Mouse (Mus musculus): Measurements from ENCODE around the gene Srgap1. TPM values are rescaled to one million over a fixed set of nuclear protein-coding genes. Genes with fewer than 3 reads are reported as not detected.
"Not testable (repeated sequence)": the region's sequence is repeated elsewhere in the genome, so short reads cannot be mapped to it uniquely, and the experiment has no call there.

The Srgap1 gene
- polyA plus RNA-seq, 1 experiment from 2014 or later = 16.4 TPM

DNA sequence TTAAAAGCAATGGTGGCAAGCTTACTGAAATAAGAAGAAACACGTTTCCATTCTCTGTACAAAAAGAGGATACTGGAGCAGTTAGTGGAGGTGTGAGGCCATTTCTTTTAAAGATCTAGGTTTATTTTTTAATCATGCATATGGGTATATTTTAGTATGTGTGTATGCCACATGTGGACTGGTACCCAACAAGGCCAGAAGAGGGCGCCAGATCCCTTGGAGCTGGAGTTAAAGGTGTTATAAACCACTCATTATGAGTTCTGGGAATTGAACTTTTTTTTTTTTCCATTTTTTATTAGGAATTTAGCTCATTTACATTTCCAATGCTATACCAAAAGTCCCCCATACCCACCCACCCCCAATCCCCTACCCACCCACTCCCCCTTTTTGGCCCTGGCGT lies 279.8 kb downstream of the Srgap1 start:
- ATAC-seq (replicated peaks; ENCODE audit: low FRiP score); H3K4me2 ChIP-seq; H3K4me3 ChIP-seq (replicated peaks); H3K27me3 ChIP-seq; H3K9ac ChIP-seq; H3K36me3 ChIP-seq; H3K9me3 ChIP-seq (replicated peaks); H3K27ac ChIP-seq; H3K4me1 ChIP-seq: not testable (repeated sequence)
- WGBS = 86% methylated on average over 3 of the region's 3 CpGs

DNA sequence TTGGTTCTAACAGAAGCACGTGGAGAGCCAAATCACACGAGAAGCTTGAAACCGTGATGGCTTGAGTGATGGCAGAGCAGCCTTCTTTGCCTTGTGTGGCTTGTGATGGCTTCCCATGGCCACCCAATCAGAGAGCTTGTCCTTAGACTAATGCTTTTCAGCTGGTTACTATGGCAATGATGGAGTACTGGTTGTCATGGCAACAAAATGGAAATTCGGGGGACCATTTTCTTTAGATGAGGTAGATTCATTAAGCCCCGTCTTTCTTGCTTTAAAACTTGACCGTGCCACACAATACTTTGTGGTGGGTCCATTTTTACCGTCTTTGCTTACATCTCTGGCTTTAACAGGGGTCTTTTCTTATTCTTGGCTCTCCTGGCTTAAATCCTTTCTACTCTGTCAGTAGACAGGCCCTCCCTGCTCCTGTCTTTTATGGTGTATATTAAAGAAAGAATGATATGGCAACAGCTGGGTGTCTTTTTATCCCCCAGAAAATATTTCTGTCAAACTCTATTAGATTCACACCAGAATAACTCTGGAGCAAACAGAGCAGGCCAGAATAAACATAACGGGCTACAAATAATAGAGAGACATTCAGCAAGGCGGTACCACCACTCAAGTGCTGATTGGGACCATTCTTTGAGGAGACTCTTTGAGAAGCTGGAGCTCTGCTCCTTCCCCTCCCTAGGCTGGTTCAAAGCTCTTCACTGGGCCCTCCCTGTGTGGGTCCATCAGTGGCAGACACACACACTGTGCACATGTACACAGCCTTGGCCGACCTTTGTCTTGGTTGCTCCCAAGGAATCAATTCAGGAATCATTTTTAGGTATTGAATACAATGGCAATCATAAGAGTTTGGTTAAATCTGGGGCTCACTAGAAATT lies 281.7 kb downstream of the Srgap1 start:
- Histone ChIP-seq H3K27me3 (no peaks in the 10 kb centered on the region), H3K4me3 (replicated peaks) (no peak overlapping the region), H3K4me2 (no peak overlapping the region), H3K36me3 (no peaks in the 10 kb centered on the region), H3K9ac (no peak overlapping the region), H3K4me1 (no peaks in the 10 kb centered on the region), H3K27ac (no peak overlapping the region), H3K9me3 (replicated peaks) (no peaks in the 10 kb centered on the region)
- ATAC-seq (replicated peaks; ENCODE audit: low FRiP score) = no peak; the same call in 1 of the 2 replicates
- 66% methylated on average over 10 of the region's 10 CpGs for WGBS

DNA sequence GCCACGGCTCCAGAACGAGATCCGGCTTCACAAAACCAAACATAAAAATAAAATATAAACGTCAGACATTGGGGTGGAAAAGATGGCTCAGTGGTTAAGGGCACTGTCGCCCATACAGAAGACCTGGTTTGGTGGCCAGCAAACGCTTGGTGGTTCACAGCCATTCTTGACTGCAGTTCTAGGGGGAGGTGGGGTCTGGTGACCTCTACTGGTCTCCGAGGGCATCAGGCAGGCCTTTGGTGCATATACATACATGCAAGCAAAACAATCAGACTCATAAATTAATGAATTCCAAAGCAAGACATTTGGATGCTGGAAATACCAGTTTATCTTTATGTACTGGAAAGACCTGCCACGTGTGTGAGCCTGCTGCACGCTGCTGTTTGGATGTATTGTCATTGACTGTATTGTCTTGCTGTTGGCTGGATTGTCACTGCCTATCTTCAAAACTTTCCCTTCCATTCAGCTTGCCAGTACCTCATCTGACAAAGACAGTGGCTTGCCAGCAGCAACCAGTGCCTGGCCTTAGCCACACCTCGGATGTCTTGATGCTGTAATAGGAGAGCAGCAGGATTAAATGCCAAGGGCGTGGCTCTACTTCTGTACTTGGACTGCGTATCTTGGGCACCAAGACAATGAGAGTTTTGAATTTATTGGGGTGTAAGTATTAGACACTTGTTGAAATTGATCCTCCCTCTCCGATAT lies 282.5 kb downstream of the Srgap1 start:
- H3K4me3 ChIP-seq (replicated peaks) = no peak overlapping the region
- H3K27me3 ChIP-seq = no peaks in the 10 kb centered on the region
- H3K36me3 ChIP-seq = no peaks in the 10 kb centered on the region
- no peak for ATAC-seq (replicated peaks; ENCODE audit: low FRiP score)
- H3K9ac ChIP-seq = no peak overlapping the region
- 78% methylated on average over 13 of the region's 13 CpGs for WGBS
- H3K4me1 ChIP-seq = no peaks in the 10 kb centered on the region
- no peaks in the 10 kb centered on the region for H3K9me3 ChIP-seq (replicated peaks)
- H3K4me2 ChIP-seq = no peak overlapping the region
- no peak overlapping the region for H3K27ac ChIP-seq

DNA sequence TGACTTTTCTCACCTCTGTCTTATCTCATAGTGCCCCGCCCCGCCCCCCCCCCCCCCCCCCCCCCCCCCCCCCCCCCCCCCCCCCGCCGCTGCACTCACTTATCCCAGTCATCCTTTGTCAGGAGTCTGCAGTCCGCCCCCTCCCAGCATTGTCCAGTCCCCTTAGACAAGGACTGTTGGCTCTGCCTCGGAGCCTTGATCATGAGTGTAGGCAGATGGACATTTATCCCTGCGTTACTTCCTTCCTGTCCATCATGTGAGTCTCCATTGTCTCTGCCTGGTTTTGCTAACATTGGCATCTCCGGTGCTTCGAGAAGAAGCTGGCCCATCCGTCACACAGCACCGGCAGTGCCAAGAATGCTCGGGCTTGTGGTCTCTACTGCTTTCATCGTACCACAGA lies 283.9 kb downstream of the Srgap1 start:
- Histone ChIP-seq H3K9me3 (replicated peaks) (no peaks in the 10 kb centered on the region), H3K4me2 (no peak overlapping the region), H3K27me3 (no peaks in the 10 kb centered on the region), H3K4me3 (replicated peaks) (no peak overlapping the region), H3K36me3 (no peaks in the 10 kb centered on the region), H3K27ac (no peak overlapping the region), H3K4me1 (no peaks in the 10 kb centered on the region), H3K9ac (no peak overlapping the region)
- ATAC-seq (replicated peaks; ENCODE audit: low FRiP score) = no peak
- WGBS = 78% methylated on average over 9 of the region's 13 CpGs

DNA sequence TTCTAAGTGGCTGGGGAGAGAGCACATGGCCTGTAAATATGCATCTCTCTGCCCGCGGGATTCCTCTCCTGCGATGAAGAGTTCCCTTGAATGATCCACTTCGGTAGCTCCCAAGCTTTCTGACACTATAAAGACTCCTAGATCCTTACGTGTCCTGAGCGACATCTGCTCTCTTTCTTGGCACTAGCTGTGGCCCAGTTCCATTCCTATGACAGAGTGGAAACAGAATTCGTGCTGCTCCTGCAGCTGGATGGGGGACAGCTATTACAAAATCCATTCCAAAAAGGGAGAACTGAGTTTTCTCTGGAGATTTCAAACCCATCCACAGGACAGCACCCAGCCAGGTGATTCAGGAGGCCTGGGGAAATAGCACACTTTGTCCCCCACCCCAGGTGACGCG lies 285.0 kb downstream of the Srgap1 start:
- Histone ChIP-seq H3K4me3 (replicated peaks) (no peak overlapping the region), H3K27ac (no peak overlapping the region), H3K27me3 (no peaks in the 10 kb centered on the region), H3K4me2 (no peak overlapping the region), H3K9ac (no peak overlapping the region), H3K4me1 (no peaks in the 10 kb centered on the region), H3K9me3 (replicated peaks) (no peaks in the 10 kb centered on the region), H3K36me3 (no peaks in the 10 kb centered on the region)
- ATAC-seq (replicated peaks; ENCODE audit: low FRiP score) = no peak
- WGBS = 85% methylated on average over 9 of the region's 9 CpGs

DNA sequence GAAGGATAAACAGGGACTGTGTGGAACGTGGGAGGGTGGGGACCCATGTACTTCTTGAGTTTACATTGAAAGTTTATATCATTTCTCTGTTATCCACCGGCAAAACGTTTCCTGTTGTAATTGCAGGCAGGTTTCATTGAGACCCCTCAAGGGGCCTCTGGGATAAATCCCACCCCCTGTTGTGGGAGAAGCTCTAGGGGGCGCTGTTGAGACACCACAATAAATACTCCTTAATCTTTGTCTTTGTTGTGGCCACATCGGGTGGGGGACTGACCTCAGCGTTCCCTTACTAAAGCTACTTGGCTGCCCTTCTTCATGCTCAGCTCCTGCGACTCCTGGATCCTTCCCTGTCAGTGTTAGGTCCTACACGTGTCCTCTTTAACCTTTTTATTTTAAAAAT lies 288.0 kb downstream of the Srgap1 start:
- Histone ChIP-seq H3K36me3 (no peaks in the 10 kb centered on the region), H3K9ac (no peak overlapping the region), H3K27ac (no peak overlapping the region), H3K4me1 (peaks cover 5% of the 10 kb centered on the region; the same call in 1 of the 2 replicates), H3K4me2 (no peak overlapping the region), H3K4me3 (replicated peaks) (no peak overlapping the region), H3K27me3 (no peaks in the 10 kb centered on the region), H3K9me3 (replicated peaks) (no peaks in the 10 kb centered on the region)
- 56% methylated on average over 8 of the region's 8 CpGs for WGBS
- no peak for ATAC-seq (replicated peaks; ENCODE audit: low FRiP score)

DNA sequence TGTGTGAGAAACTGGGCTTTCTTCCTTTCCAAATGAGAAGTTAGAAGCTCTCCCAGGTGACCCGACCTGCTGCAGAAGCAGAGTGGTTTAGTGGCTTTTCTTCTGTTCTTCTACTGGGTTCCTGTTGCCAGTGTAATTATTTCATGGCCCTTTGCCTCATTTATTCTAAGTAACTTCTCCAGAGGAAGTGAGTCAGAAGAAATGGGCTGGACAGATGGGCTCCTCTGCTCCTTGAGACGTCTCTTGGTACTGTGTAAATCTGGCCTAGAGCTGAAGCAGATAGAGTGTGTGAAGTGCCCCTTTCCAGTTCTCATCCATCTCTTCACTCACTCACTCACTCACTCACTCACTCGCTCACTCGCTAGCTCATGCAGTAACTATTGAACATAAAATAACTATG lies 290.4 kb downstream of the Srgap1 start:
- H3K4me2 ChIP-seq = no peak overlapping the region
- no peaks in the 10 kb centered on the region for H3K9me3 ChIP-seq (replicated peaks)
- H3K36me3 ChIP-seq = peaks cover 6% of the 10 kb centered on the region; the same call in 1 of the 2 replicates
- H3K4me1 ChIP-seq = peaks cover 5% of the 10 kb centered on the region; the same call in 1 of the 2 replicates
- H3K27me3 ChIP-seq = no peaks in the 10 kb centered on the region
- WGBS = 76% methylated on average over 4 of the region's 4 CpGs
- ATAC-seq (replicated peaks; ENCODE audit: low FRiP score) = no peak
- H3K27ac ChIP-seq = no peak overlapping the region
- no peak overlapping the region for H3K4me3 ChIP-seq (replicated peaks)
- H3K9ac ChIP-seq = no peak overlapping the region

DNA sequence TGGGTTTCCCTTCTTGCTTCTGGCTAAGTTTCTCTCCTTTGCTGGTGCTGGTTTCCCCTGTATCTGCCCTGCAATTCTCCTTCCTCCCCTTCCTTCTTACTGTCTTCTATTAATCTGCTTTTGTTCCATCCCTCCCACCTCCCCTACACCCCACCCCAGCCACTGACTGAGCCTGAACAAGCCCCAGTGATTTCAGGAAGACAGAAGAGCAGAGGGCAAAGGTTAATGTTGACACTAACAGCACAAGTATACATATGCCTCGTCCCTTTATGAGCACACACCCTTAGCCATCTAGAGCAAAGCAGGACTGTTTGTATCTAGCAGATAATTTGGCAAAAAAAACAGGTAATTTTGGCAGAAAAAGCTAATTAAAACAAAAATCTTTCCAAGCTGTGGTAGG lies 291.3 kb downstream of the Srgap1 start:
- no peak overlapping the region for H3K9ac ChIP-seq
- no peak overlapping the region for H3K4me2 ChIP-seq
- peaks cover 5% of the 10 kb centered on the region; the same call in 1 of the 2 replicates for H3K4me1 ChIP-seq
- no peak for ATAC-seq (replicated peaks; ENCODE audit: low FRiP score)
- no peak overlapping the region for H3K27ac ChIP-seq
- H3K27me3 ChIP-seq = no peaks in the 10 kb centered on the region
- no peaks in the 10 kb centered on the region for H3K9me3 ChIP-seq (replicated peaks)
- no peak overlapping the region for H3K4me3 ChIP-seq (replicated peaks)
- peaks cover 11% of the 10 kb centered on the region for H3K36me3 ChIP-seq
- 3% methylated on average over 1 of the region's 1 CpGs for WGBS

DNA sequence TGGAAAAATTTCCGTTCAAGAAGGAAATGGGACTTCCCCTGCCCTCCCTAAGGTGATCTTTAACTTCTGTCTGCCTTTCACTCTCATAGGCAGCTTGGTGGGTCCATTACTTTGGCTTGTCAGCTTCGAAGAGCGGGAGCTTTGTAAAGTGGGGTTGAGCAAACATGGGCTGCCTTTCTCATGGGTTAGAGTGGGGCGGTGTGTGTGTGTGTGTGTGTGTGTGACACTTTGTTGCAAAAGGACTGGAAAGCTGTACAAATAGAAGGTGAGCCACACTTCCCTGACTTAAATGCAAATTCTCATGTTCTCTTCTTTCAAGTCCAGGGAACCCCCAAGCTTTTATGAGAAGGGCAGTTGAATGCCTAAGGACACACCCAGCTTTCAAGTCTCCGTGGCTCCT lies 292.9 kb downstream of the Srgap1 start:
- Histone ChIP-seq H3K4me1 (peaks cover 5% of the 10 kb centered on the region; the same call in 1 of the 2 replicates), H3K36me3 (peaks cover 21% of the 10 kb centered on the region), H3K4me3 (replicated peaks) (no peak overlapping the region), H3K27ac (no peak overlapping the region), H3K4me2 (no peak overlapping the region), H3K9ac (no peak overlapping the region), H3K27me3 (no peaks in the 10 kb centered on the region), H3K9me3 (replicated peaks) (no peaks in the 10 kb centered on the region)
- no peak for ATAC-seq (replicated peaks; ENCODE audit: low FRiP score)
- WGBS = 73% methylated on average over 5 of the region's 5 CpGs

DNA sequence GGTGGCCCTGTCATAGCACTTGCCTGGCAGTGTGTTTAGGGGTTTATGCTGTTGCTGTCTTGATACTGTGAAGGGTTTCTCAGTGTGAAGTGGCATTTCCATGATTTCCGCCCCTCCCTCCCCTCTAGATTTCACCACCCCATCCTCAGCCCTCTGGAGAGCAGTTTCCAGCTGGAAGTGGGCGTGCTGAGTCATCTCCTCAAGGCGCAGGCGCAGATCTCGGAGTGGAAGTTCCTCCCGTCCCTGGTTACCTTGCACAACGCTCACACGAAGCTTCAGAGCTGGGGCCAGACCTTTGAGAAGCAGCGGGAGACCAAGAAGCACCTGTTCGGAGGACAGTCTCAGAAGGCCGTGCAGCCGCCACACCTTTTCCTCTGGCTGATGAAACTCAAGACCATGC lies 296.9 kb downstream of the Srgap1 start:
- Histone ChIP-seq H3K9me3 (replicated peaks) (no peaks in the 10 kb centered on the region), H3K4me2 (no peak overlapping the region), H3K27ac (no peak overlapping the region), H3K4me1 (no peaks in the 10 kb centered on the region), H3K4me3 (replicated peaks) (no peak overlapping the region), H3K9ac (no peak overlapping the region), H3K36me3 (peaks cover 55% of the 10 kb centered on the region), H3K27me3 (no peaks in the 10 kb centered on the region)
- WGBS = 95% methylated on average over 12 of the region's 12 CpGs
- no peak for ATAC-seq (replicated peaks; ENCODE audit: low FRiP score)

DNA sequence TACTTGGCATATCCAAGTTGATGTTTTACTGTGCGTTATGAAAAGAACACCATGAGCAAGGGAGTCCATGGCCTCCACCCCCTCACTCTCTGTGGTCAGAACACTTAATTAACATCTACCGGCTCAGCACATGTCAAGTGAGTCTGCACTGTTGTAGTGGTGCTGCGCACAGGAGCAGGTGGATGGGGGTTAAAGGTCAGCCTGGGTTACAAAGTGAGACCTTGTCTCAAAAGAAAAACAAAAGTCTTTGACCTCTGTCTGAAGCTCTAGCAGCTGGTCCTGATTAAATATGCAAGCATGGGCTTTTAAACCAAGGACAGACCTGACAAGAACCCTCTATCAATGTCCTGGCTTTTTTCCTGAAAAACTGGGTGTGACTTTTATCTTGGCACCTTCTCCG lies 304.8 kb downstream of the Srgap1 start:
- no peak overlapping the region for H3K4me3 ChIP-seq (replicated peaks)
- H3K9me3 ChIP-seq (replicated peaks) = no peaks in the 10 kb centered on the region
- H3K36me3 ChIP-seq = peaks cover 22% of the 10 kb centered on the region
- no peaks in the 10 kb centered on the region for H3K27me3 ChIP-seq
- no peak overlapping the region for H3K9ac ChIP-seq
- no peak overlapping the region for H3K27ac ChIP-seq
- WGBS = 34% methylated on average over 4 of the region's 4 CpGs
- no peak overlapping the region for H3K4me2 ChIP-seq
- ATAC-seq (replicated peaks; ENCODE audit: low FRiP score) = no peak
- H3K4me1 ChIP-seq = peaks cover 16% of the 10 kb centered on the region
